Mouse (Mus musculus): Measurements from ENCODE around the gene Prkaa2. TPM values are rescaled to one million over a fixed set of nuclear protein-coding genes. Genes with fewer than 3 reads are reported as not detected.

The Prkaa2 gene
- total RNA-seq, 2 experiments from 2014 or later = 88.8 to 96.3 TPM

DNA sequence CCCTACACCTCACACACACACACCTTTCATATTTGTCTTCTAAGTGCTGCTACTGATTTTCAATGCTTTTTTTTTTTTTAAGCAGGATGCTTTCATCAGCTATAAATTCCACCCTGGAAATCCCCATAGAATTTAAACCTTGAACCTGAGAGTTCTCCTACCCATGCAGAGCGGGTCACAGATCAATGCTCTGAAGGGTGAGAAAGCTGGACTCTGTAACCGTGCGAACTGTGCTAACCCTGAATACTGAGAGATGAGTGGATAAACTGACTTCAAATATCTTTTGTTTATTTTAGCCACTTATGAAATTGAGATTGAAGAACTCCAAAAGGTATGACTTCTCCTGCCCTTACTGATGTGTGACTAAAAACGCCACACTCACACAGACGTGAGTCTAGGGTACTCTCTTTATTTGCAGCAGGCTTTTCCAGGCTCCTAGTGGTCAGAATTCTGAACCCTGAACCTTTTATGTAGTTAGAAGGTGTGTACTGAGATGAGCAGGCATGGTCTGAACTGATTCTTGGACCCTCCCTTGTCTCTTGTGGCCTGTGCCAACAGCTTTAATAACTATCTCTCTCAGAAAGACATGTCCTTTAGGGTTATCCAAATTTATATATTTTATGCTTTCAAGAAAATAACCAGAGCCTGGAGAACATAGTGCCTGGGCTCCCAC lies 123.6 kb downstream of the Prkaa2 start:
- intact Hi-C loops (cut with DNase I; ENCODE audit: low total_unique reads) = no loop called here
- no peak for DNase-seq

Other genes starting within 250 kb of the Prkaa2 start
- not detected for gene C8a, start 233.5 kb downstream of the Prkaa2 start, total RNA-seq (2021)
- under 1 TPM; 0.10 to 0.24 TPM for gene Fyb2, start 196.4 kb downstream of the Prkaa2 start, total RNA-seq (2021)
- gene Plpp3, start 47.5 kb upstream of the Prkaa2 start, total RNA-seq (2021) = 10 to 100 TPM; 62.1 to 63.0 TPM